In genomic region chr13:110237209-110237935, GRCm38 (mm10) we compare ENCODE assay signal across 8 mouse cellular contexts. TPM values are rescaled to one million over a fixed set of nuclear protein-coding genes. Genes with fewer than 3 reads are reported as not detected.
DNase-seq lines count a peak whose midpoint lies in the region; ATAC-seq and TF ChIP-seq lines count a peak whose summit lies in the region.
"Had no signal": no experiment of that assay in that cellular context is flagged by ENCODE, and none has a peak within 500 bp of the region (broad histone marks: within the 10 kb centered on the region; RNA-seq: fewer than 3 reads in every experiment).

No protein-coding gene starts in this region.

- WGBS in heart, embryonic 13.5 days = 24% methylated on average over 10 of the region's 10 CpGs

- H3K9ac ChIP-seq in heart, embryonic 13.5 days = no peak overlapping the region
- H3K9ac ChIP-seq: liver, embryonic 13.5 days had no signal

- H3K4me1 ChIP-seq in heart, embryonic 13.5 days = peaks cover 20% of the 10 kb centered on the region
- H3K4me1 ChIP-seq: liver, embryonic 13.5 days had no signal

- DNase-seq in Muller cell, postnatal 12 days (ENCODE audit: inconsistent ontology term) = peak; percentile 75
- DNase-seq in brain, embryonic 14.5 days (ENCODE audit: low read depth) = peak; percentile 68
- DNase-seq in lung, postnatal 25 days (ENCODE audit: low spot score) = peak; percentile 62
- no peak for DNase-seq in right cerebral cortex, adult 18-20 months
- DNase-seq in kidney, postnatal 25 days = no peak
- no peak for DNase-seq in left cerebral cortex, adult 9 months (ENCODE audit: low spot score in 2 of 2)
- DNase-seq: liver, embryonic 13.5 days had no signal

- H3K36me3 ChIP-seq in heart, embryonic 13.5 days = no peaks in the 10 kb centered on the region
- H3K36me3 ChIP-seq: liver, embryonic 13.5 days had no signal

- no peak for TF ChIP-seq POLR2A in brain, embryonic 14.5 days (IDR thresholded peaks at IDR 0.05; ENCODE audit: borderline replicate concordance, extremely low read depth, insufficient read depth, insufficient read length, poor library complexity, severe bottlenecking)

- peak overlapping the region; percentile 22 for H3K4me2 ChIP-seq in heart, embryonic 13.5 days
- H3K4me2 ChIP-seq: liver, embryonic 13.5 days had no signal

- TF ChIP-seq CTCF in brain, embryonic 14.5 days (IDR thresholded peaks at IDR 0.05; ENCODE audit: borderline replicate concordance, extremely low read depth, insufficient read depth, insufficient read length) = no peak

- no peak overlapping the region for H3K4me3 ChIP-seq in heart, embryonic 13.5 days
- H3K4me3 ChIP-seq: liver, embryonic 13.5 days had no signal

- 0 out of 2 replicates have a peak overlapping the region, but pooled peaks have one; percentile 14 for H3K27ac ChIP-seq in heart, embryonic 13.5 days (replicated peaks)
- H3K27ac ChIP-seq: liver, embryonic 13.5 days had no signal

- H3K27me3 ChIP-seq in heart, embryonic 13.5 days (replicated peaks) = no peaks in the 10 kb centered on the region
- H3K27me3 ChIP-seq: liver, embryonic 13.5 days had no signal

- no peaks in the 10 kb centered on the region for H3K9me3 ChIP-seq in heart, embryonic 13.5 days
- H3K9me3 ChIP-seq: liver, embryonic 13.5 days had no signal

- ATAC-seq in heart, embryonic 13.5 days (ENCODE audit: extremely low read depth, insufficient number of reproducible peaks, low FRiP score, low TSS enrichment) = no peak

RNA-seq across cellular contexts. Expression of gene Rab3c, which starts 43.4 kb away (rescaled TPM):
- 43.4 and 89.6 TPM in 2 replicates for polyA plus RNA-seq in brain, embryonic 14.5 days (2012; rRNA removed)
- polyA plus RNA-seq in heart, embryonic 13.5 days (2015; fragmentation: Nextera tagmentation; extraction: Ambion mirVana) = 0.41 and 0.51 TPM in 2 replicates

Comparison
In these comparisons a context has a peak if more than half of its experiments do, and no peak if none do; other contexts are left out.
1. DNase-seq: peak in Muller cell, postnatal 12 days (single experiment), brain, embryonic 14.5 days (single experiment) and lung, postnatal 25 days (single experiment); none in right cerebral cortex, adult 18-20 months (single experiment), kidney, postnatal 25 days (0 of 2) and left cerebral cortex, adult 9 months (0 of 2).
2. RNA of gene Rab3c, which starts 43.4 kb away (polyA plus RNA-seq): 43.4 to 89.6 TPM in brain, embryonic 14.5 days; 0.41 to 0.51 TPM in heart, embryonic 13.5 days; every median in the first group is over 10 times any median in the second.